Mouse (Mus musculus) intestine, embryonic 16.5 days (tissue): Measurements from ENCODE around the gene Tmem127. TPM values are rescaled to one million over a fixed set of nuclear protein-coding genes. Genes with fewer than 3 reads are reported as not detected.
A peak's percentile ranks its signal among the peaks of the same experiment; 100 is the strongest.

Experiments used
- ATAC-seq: fragments of 200-750 bp; cut with Nextera tagmentation; 2 replicates; pipeline ENCODE4 v1.8.0; 2017; ENCODE audit warnings: moderate TSS enrichment, moderate library complexity
- H3K27ac ChIP-seq: fragments of 300-500 bp; sonication (generic); 2 replicates; pipeline ENCODE4 v1.5.1; 2014; ENCODE audit warnings: mild to moderate bottlenecking, low read length
- H3K27me3 ChIP-seq: fragments of 300-500 bp; sonication (generic); replicated peaks from 2 replicates; pipeline ENCODE4 v1.6.1; 2014; ENCODE audit warnings: low read length, control low read depth, mixed read lengths; ENCODE audit not compliant: control insufficient read depth, insufficient read depth
- H3K36me3 ChIP-seq: fragments of 300-500 bp; sonication (generic); 2 replicates; pipeline ENCODE4 v1.6.1; 2014; ENCODE audit warnings: low read length, control low read depth; ENCODE audit not compliant: control insufficient read depth, insufficient read depth
- H3K4me1 ChIP-seq: fragments of 300-500 bp; sonication (generic); 2 replicates; pipeline ENCODE4 v1.6.1; 2014; ENCODE audit warnings: low read length, control low read depth, mixed read lengths; ENCODE audit not compliant: control insufficient read depth, insufficient read depth
- H3K4me2 ChIP-seq: fragments of 300-500 bp; sonication (generic); 2 replicates; pipeline ENCODE4 v1.6.1; 2014; ENCODE audit warnings: low read depth, low read length, control low read depth
- H3K4me3 ChIP-seq: fragments of 300-500 bp; sonication (generic); 2 replicates; pipeline ENCODE4 v1.5.1; 2014; ENCODE audit warnings: mild to moderate bottlenecking, low read length
- H3K9ac ChIP-seq: fragments of 300-500 bp; sonication (generic); 2 replicates; pipeline ENCODE4 v1.6.1; 2014; ENCODE audit warnings: low read depth, low read length
- H3K9me3 ChIP-seq: fragments of 300-500 bp; sonication (generic); 2 replicates; pipeline ENCODE4 v1.6.1; 2016; ENCODE audit warnings: low read length, control low read depth; ENCODE audit not compliant: control insufficient read depth
- WGBS: fragments of 180-500 bp; shearing (Covaris S2); extraction: QIAGEN DNeasy Blood & Tissue Kit; methylation state at CpG from one replicate; pipeline ENCODE4 v1.1.7; 2014; 5-methylcytosine and 5-hydroxymethylcytosine counted together
- polyA plus RNA-seq: library from polyadenylated mRNA; unstranded; fragments of >200 nt; fragmentation: Nextera tagmentation; extraction: Ambion mirVana; gene quantifications from 2 replicates; pipeline ENCODE4 v1.2.1, GENCODE M21; 2015

Gene Tmem127
- polyA plus RNA-seq, 1 experiment from 2014 or later: 23.1 TPM

DNA sequence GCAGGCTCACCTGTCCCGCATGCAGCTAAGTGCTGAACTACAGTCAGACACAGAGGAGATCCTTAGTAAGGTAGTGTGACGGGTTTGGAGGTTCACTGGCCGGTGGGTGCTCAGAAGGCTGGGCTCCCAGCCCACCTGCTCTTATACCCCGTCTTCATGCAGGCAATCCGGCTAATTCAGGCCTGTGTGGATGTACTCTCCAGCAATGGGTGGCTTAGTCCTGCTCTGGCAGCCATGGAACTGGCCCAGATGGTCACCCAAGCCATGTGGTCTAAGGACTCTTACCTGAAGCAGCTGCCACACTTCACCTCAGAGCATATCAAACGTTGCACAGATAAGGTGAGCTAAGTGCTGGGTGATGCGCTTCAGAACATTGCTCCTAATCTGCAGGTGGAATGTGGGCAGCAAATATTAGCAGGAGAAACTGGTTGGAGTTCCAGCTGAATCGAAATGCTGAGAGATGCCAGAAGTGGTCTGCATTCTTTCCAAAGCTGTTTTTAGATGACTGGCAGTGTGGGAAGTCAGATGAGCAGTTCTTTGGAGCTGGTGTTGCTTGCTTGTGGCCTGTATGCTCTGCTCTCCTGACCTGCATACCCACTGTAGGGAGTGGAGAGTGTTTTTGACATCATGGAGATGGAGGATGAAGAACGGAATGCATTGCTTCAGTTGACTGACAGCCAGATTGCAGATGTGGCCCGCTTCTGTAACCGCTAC lies 9.7 kb upstream of the Tmem127 start:
- ATAC-seq: no peak
- 92% methylated on average over 11 of the region's 11 CpGs for WGBS
- Histone ChIP-seq H3K4me1 (no peaks in the 10 kb centered on the region), H3K27me3 (no peaks in the 10 kb centered on the region), H3K9ac (no peak overlapping the region), H3K9me3 (no peaks in the 10 kb centered on the region), H3K4me3 (no peak overlapping the region), H3K27ac (no peak overlapping the region), H3K4me2 (no peak overlapping the region), H3K36me3 (peaks cover 37% of the 10 kb centered on the region)

DNA sequence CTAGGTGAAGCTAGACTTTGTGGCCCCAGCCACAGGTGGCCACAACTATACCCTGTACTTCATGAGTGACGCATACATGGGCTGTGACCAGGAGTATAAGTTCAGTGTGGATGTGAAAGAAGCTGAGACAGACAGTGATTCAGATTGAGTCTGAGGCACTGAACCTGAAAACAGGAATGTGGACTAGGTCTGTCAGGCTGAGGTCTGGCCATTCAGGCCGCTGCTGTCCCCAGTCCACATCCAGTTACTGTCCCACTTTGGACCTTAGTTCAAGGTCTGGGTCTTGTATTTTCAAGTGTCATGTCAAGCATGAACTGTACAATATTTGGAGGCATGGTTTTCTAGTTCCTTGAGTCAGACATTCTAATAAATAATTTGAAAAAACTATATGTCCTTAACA lies 7.6 kb upstream of the Tmem127 start:
- H3K4me1 ChIP-seq: no peaks in the 10 kb centered on the region
- no peak overlapping the region for H3K9ac ChIP-seq
- no peak overlapping the region for H3K4me3 ChIP-seq
- no peak overlapping the region for H3K4me2 ChIP-seq
- H3K9me3 ChIP-seq: no peaks in the 10 kb centered on the region
- no peak overlapping the region for H3K27ac ChIP-seq
- peaks cover 30% of the 10 kb centered on the region for H3K36me3 ChIP-seq
- 100% methylated on average over 2 of the region's 2 CpGs for whole genome bisulfite sequencing
- ATAC-seq: no peak
- no peaks in the 10 kb centered on the region for H3K27me3 ChIP-seq

DNA sequence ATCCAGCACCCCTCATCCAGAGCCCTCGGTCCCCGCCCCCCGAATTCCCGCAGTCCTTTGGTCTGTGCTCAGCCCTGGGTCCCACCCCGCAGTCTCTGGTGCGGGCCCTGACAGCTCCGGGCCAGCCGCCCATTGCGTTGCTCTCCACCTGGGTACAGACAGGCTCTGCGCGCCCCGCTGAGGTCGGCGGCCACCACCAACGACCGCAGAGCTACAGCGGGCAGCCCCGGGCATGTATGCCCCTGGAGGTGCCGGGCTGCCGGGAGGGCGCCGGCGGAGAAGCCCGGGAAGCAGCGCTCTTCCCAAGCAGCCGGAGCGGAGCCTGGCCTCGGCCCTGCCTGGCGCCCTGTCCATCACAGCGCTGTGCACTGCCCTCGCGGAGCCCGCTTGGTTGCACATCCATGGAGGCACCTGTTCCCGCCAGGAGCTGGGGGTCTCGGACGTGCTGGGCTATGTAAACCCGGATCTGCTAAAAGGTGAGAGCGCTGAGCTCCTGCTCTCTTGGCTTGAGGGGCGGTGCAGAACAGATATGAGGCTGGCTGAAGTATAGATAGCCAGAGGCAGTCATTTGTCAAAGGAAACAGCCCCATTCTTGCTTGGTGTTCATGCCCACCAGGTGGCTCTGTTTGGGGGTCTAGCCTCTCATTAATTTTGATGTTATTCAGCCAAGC lies 761 bp downstream of the Tmem127 start:
- Histone ChIP-seq H3K36me3 (peaks cover 11% of the 10 kb centered on the region), H3K27ac (peak overlapping the region; percentile 68), H3K9me3 (no peaks in the 10 kb centered on the region), H3K9ac (peak overlapping the region; percentile 93), H3K4me3 (peak overlapping the region; percentile 98), H3K4me2 (peak overlapping the region; percentile 90), H3K27me3 (no peaks in the 10 kb centered on the region), H3K4me1 (peaks cover 21% of the 10 kb centered on the region)
- under 1% methylated on average over 39 of the region's 39 CpGs for WGBS
- ATAC-seq: peak; percentile 63

DNA sequence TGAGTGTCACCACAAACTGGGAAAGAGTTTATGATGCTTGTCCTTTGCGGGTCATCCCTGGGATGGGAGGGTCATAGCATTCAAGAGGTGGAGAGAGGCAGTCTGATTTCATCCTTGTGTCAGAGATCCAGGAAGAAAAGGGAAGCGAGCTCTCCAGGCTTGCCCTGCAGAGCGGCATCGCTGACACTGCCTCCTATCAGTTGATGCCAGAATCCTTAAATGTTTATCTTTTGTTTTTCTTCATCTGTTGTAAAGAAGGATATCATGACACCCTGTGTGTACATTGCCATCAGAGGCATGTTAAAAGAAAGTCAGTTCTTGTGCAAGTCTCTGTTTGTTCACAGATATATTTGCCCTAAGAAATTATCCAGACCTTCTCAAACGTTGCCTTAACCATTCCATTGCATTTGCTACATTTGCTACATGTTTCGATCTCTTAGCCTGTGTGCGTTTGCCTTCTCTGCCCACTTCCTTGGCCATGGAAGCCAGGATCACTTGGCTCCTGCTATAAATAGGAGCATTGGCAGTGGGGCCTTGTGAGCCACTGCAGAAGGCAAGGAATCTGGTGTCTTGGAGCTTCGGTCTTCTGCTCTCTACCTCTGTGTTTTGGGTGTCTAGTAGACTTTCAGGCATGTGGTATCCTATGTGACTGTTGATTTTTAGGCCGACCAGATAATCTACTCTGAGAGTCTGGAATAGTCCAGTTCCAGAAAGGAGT lies 2.7 kb downstream of the Tmem127 start:
- no peak overlapping the region for H3K27ac ChIP-seq
- no peak overlapping the region for H3K4me2 ChIP-seq
- no peak overlapping the region for H3K4me3 ChIP-seq
- 88% methylated on average over 9 of the region's 9 CpGs for WGBS
- no peak for ATAC-seq
- peaks cover 21% of the 10 kb centered on the region for H3K4me1 ChIP-seq
- no peak overlapping the region for H3K9ac ChIP-seq
- peaks cover 4% of the 10 kb centered on the region for H3K36me3 ChIP-seq
- no peaks in the 10 kb centered on the region for H3K27me3 ChIP-seq
- no peaks in the 10 kb centered on the region for H3K9me3 ChIP-seq

- Histone ChIP-seq H3K4me1 (peaks cover 21% of the 10 kb centered on the region), H3K27me3 (no peaks in the 10 kb centered on the region), H3K36me3 (no peaks in the 10 kb centered on the region), H3K4me3 (no peak overlapping the region), H3K4me2 (no peak overlapping the region), H3K9ac (no peak overlapping the region), H3K9me3 (no peaks in the 10 kb centered on the region), H3K27ac (no peak overlapping the region)
- ATAC-seq: no peak
- 79% methylated on average over 3 of the region's 3 CpGs for WGBS
Measured at GRCm38 (mm10) chr2:127251457-127251856, 3.7 kb downstream of the Tmem127 start.

GRCm38 (mm10) chr2:127251880-127252527 lies 4.3 kb downstream of the Tmem127 start:
- no peaks in the 10 kb centered on the region for H3K9me3 ChIP-seq
- H3K27ac ChIP-seq: no peak overlapping the region

GRCm38 (mm10) chr2:127252787-127253186 lies 5.1 kb downstream of the Tmem127 start:
- Histone ChIP-seq H3K36me3 (no peaks in the 10 kb centered on the region; the same call in 1 of the 2 replicates), H3K9ac (no peak overlapping the region), H3K4me2 (no peak overlapping the region), H3K9me3 (no peaks in the 10 kb centered on the region), H3K4me3 (no peak overlapping the region), H3K27me3 (no peaks in the 10 kb centered on the region), H3K4me1 (peaks cover 15% of the 10 kb centered on the region; the same call in 1 of the 2 replicates), H3K27ac (no peak overlapping the region)
- no peak for ATAC-seq
- 74% methylated on average over 5 of the region's 5 CpGs for WGBS

More at GRCm38 (mm10) chr2:127251880-127252527, 4.3 kb downstream of the Tmem127 start:
- H3K4me2 ChIP-seq: no peak overlapping the region
- H3K4me3 ChIP-seq: no peak overlapping the region
- no peak for ATAC-seq
- no peaks in the 10 kb centered on the region for H3K27me3 ChIP-seq
- H3K9ac ChIP-seq: no peak overlapping the region
- no peaks in the 10 kb centered on the region; the same call in 1 of the 2 replicates for H3K36me3 ChIP-seq
- H3K4me1 ChIP-seq: peaks cover 15% of the 10 kb centered on the region; the same call in 1 of the 2 replicates
- 64% methylated on average over 3 of the region's 3 CpGs for WGBS

DNA sequence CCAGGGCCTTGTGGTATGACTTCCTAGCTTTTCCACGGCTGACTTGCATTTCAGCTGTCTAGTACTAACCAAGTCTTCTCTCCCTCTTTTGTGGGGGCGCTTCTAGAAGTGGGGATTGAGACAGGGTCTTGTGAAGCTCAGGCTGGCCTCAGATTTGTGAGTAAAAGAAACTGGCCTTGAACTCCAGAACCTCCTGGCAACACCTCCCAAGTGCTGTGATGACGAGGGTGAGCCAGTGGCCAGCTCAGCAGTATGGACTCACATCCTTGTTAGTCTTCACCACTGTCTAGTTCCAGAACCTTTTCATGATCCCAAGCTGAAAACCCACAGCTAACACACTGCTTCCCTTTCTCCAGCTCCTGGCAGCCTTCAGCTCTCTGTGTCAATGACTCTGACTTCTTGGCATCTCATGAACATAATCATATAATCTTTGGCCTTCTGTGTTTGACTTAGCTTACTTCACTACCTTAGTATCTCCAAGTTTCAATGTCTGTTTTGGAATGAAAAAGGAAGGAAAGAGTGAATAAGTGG lies 7.0 kb downstream of the Tmem127 start:
- Histone ChIP-seq H3K27me3 (no peaks in the 10 kb centered on the region), H3K4me3 (no peak overlapping the region), H3K36me3 (no peaks in the 10 kb centered on the region; the same call in none of the 2 replicates), H3K4me1 (peaks cover 7% of the 10 kb centered on the region; the same call in 1 of the 2 replicates), H3K9ac (no peak overlapping the region; the same call in 1 of the 2 replicates), H3K9me3 (no peaks in the 10 kb centered on the region), H3K27ac (no peak overlapping the region), H3K4me2 (no peak overlapping the region)
- WGBS: 85% methylated on average over 3 of the region's 3 CpGs
- ATAC-seq: no peak
